Mouse (Mus musculus): ENCODE measurements around the gene Rnf126.

DNA sequence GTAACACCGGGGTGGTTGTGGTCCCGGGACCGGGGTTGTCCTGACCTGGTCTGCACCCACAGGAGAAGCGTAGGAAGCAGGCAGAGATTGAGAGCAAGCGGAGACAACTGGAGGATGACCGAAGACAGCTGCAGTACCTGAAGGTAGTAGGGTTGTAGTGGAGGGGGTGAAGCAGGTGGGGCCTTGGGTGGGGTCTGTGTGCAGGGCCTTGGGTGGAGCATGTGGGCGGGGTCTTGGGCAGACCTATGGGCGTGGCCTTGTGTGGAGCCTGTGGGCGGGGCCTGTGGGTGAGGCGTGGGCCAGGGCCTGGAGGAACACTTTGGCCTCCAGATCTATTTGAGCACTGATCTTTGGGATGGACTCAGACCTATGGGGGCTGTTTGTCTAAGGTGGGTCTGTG lies 40.2 kb upstream of the Rnf126 start:
- TF ChIP-seq CTCF (IDR thresholded peaks at IDR 0.05; ENCODE audit: low read depth) (no peak), EP300 (IDR thresholded peaks at IDR 0.05; ENCODE audit: low read depth) (no peak)
